Mouse (Mus musculus) brain, adult 10 weeks (tissue): Measurements from ENCODE around the gene Taf1. TPM values are rescaled to one million over a fixed set of nuclear protein-coding genes. Genes with fewer than 3 reads are reported as not detected.

Experiments
- polyA plus RNA-seq: library from polyadenylated mRNA; stranded (reverse); fragments of 350-450 nt; fragmentation: Illumina TruSeq; extraction: RNeasy Lipid Tissue Mini Kit (QIAGEN cat#74804); gene quantifications from one replicate; pipeline ENCODE4 v1.2.3, GENCODE M21; 2015; ENCODE audit warnings: low read depth, low replicate concordance

Gene Taf1
- polyA plus RNA-seq, result 35.0 TPM

GRCm38 (mm10) chrX:101532347-101533221 lies at the start of gene Taf1:
Taf1 (plus strand) TSS chrX:101532734.

GRCm38 (mm10) chrX:101639741-101640166 lies 107.2 kb downstream of the Taf1 start, which contains the start of gene Ogt:
Ogt (plus strand) TSS chrX:101640060.

Other genes with a start within 250 kb of the Taf1 start
- gene Nlgn3, start 233.6 kb upstream of the Taf1 start, polyA plus RNA-seq, result 33.2 TPM
- 34.5 TPM for gene Gjb1, start 156.4 kb upstream of the Taf1 start, polyA plus RNA-seq
- gene Zmym3, start 111.9 kb upstream of the Taf1 start, polyA plus RNA-seq, result 96.2 TPM
- gene Nono, start 103.4 kb upstream of the Taf1 start, polyA plus RNA-seq, result 122 TPM
- 0.80 TPM for gene Itgb1bp2, start 83.6 kb upstream of the Taf1 start, polyA plus RNA-seq
- gene Ogt, start 107.3 kb downstream of the Taf1 start, polyA plus RNA-seq, result 199 TPM
- gene Cxcr3, start 201.5 kb downstream of the Taf1 start, polyA plus RNA-seq, result 0.25 TPM